Mouse (Mus musculus): ENCODE measurements around the gene Sgpp2.

DNA sequence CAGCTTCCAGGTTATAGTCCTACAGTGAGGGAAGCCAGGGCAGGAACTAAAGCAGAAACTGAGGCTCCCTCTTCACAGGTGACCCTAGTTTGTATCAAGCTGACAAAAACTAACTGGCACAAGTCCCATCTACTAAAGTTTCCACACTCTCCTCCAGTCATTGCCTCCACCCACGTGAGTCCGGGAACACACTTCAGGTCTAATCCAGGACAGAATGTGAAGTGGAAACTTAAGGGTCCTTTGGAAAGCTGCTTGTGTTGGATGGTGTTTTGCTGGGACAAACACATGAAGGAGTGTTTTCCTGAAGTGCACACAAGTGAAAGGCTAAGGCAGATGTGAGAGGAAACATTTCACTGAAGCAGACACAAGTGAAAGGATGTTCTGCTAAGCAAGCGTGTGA is 17.7 kb upstream of the Sgpp2 start:
- TF ChIP-seq MAFK (IDR thresholded peaks at IDR 0.05; ENCODE audit: insufficient read depth, low read depth, low read length) (no peak), ZNF384 (IDR thresholded peaks at IDR 0.05; ENCODE audit: low read depth, low read length) (no peak), HCFC1 (IDR thresholded peaks at IDR 0.05; ENCODE audit: borderline replicate concordance, insufficient read depth, low read length) (no peak), ZC3H11A (IDR thresholded peaks at IDR 0.05; ENCODE audit: borderline replicate concordance, low read depth, low read length) (no peak)

Measured in ES-E14 (cell line).